Mouse (Mus musculus) embryonic facial prominence, embryonic 11.5 days (tissue): ENCODE measurements around the gene Mylk. TPM values are rescaled to one million over a fixed set of nuclear protein-coding genes. Genes with fewer than 3 reads are reported as not detected.

Experiments
- ATAC-seq: fragments of 200-750 bp; cut with Nextera tagmentation; replicated peaks from 2 replicates; pipeline ENCODE4 v1.8.0; 2017; ENCODE audit warnings: low read depth; ENCODE audit not compliant: insufficient number of reproducible peaks, low FRiP score, low TSS enrichment
- DNase-seq: peaks from one replicate; pipeline ENCODE4 v3.0.0-alpha.2; 2015; ENCODE audit warnings: low spot score
- H3K27ac ChIP-seq: fragments of 300-500 bp; sonication (generic); replicated peaks from 2 replicates; pipeline ENCODE4 v1.5.1; 2014; ENCODE audit warnings: mild to moderate bottlenecking, low read depth, low read length, control low read depth
- H3K27me3 ChIP-seq: fragments of 300-500 bp; sonication (generic); 2 replicates; pipeline ENCODE4 v1.6.1; 2014; ENCODE audit warnings: mild to moderate bottlenecking, low read length, moderate library complexity, mixed read lengths; ENCODE audit not compliant: control insufficient read depth, insufficient read depth
- H3K36me3 ChIP-seq: fragments of 300-500 bp; sonication (generic); replicated peaks from 2 replicates; pipeline ENCODE4 v1.6.1; 2014; ENCODE audit warnings: low read depth, mild to moderate bottlenecking, low read length, moderate library complexity, mixed read lengths; ENCODE audit not compliant: control insufficient read depth, insufficient read depth
- H3K4me1 ChIP-seq: fragments of 300-500 bp; sonication (generic); 2 replicates; pipeline ENCODE4 v1.6.1; 2014; ENCODE audit warnings: low read length, mixed read lengths; ENCODE audit not compliant: control insufficient read depth, insufficient read depth
- H3K4me2 ChIP-seq: fragments of 300-500 bp; sonication (generic); 2 replicates; pipeline ENCODE4 v1.6.1; 2014; ENCODE audit warnings: low read depth, mild to moderate bottlenecking, control low read depth, low read length, moderate library complexity
- H3K4me3 ChIP-seq: fragments of 300-500 bp; sonication (generic); 2 replicates; pipeline ENCODE4 v1.5.1; 2014; ENCODE audit warnings: low read depth, low read length, control low read depth
- H3K9ac ChIP-seq: fragments of 300-500 bp; sonication (generic); replicated peaks from 2 replicates; pipeline ENCODE4 v1.6.1; 2014; ENCODE audit warnings: mild to moderate bottlenecking, control low read depth, low read length
- H3K9me3 ChIP-seq: fragments of 300-500 bp; sonication (generic); replicated peaks from 2 replicates; pipeline ENCODE4 v1.6.1; 2016; ENCODE audit warnings: mild to moderate bottlenecking, low read length, inconsistent platforms, mixed read lengths; ENCODE audit not compliant: control insufficient read depth
- WGBS: fragments of 180-500 bp; shearing (Covaris S2); extraction: QIAGEN DNeasy Blood & Tissue Kit; methylation state at CpG from one replicate; pipeline ENCODE4 v1.1.7; 2014; 5-methylcytosine and 5-hydroxymethylcytosine counted together
- polyA plus RNA-seq: library from polyadenylated mRNA; unstranded; fragments of >200 nt; fragmentation: Nextera tagmentation; extraction: Ambion mirVana; gene quantifications from 2 replicates; pipeline ENCODE4 v1.2.1, GENCODE M21; 2014

Gene Mylk
- polyA plus RNA-seq, 1 experiment from 2014 or later = 5.8 TPM

- Histone ChIP-seq H3K9me3 (no peaks in the 10 kb centered on the region), H3K27ac (no peak overlapping the region), H3K27me3 (no peaks in the 10 kb centered on the region), H3K4me3 (no peak overlapping the region), H3K36me3 (no peaks in the 10 kb centered on the region), H3K4me2 (no peak overlapping the region), H3K9ac (no peak overlapping the region), H3K4me1 (peaks cover 5% of the 10 kb centered on the region; the same call in 1 of the 2 replicates)
- peak; percentile 67 for DNase-seq
- ATAC-seq = no peak
- WGBS = 61% methylated on average over 12 of the region's 12 CpGs
These were observed 227.5 kb downstream of the Mylk start for GRCm38 (mm10) chr16:34972471-34972870.

- H3K4me1 ChIP-seq = peaks cover 5% of the 10 kb centered on the region; the same call in 1 of the 2 replicates
- H3K36me3 ChIP-seq = no peaks in the 10 kb centered on the region
- H3K9ac ChIP-seq = no peak overlapping the region
- no peak overlapping the region for H3K4me2 ChIP-seq
- no peak overlapping the region for H3K4me3 ChIP-seq
- DNase-seq (peak; percentile 36), ATAC-seq (no peak)
- no peaks in the 10 kb centered on the region for H3K27me3 ChIP-seq
- H3K9me3 ChIP-seq = no peaks in the 10 kb centered on the region
- 57% methylated on average over 2 of the region's 2 CpGs for WGBS
- H3K27ac ChIP-seq = no peak overlapping the region
These were observed 230.5 kb downstream of the Mylk start for GRCm38 (mm10) chr16:34975544-34975943.

GRCm38 (mm10) chr16:34976630-34977029 lies 231.6 kb downstream of the Mylk start:
- Histone ChIP-seq H3K9ac (no peak overlapping the region), H3K4me2 (no peak overlapping the region), H3K36me3 (no peaks in the 10 kb centered on the region), H3K4me1 (peaks cover 5% of the 10 kb centered on the region; the same call in 1 of the 2 replicates), H3K27me3 (no peaks in the 10 kb centered on the region), H3K9me3 (no peaks in the 10 kb centered on the region), H3K4me3 (no peak overlapping the region), H3K27ac (no peak overlapping the region)
- no peak for DNase-seq
- 79% methylated on average over 13 of the region's 13 CpGs for WGBS
- ATAC-seq = no peak

GRCm38 (mm10) chr16:34978018-34978417 lies 233.0 kb downstream of the Mylk start:
- Histone ChIP-seq H3K36me3 (no peaks in the 10 kb centered on the region), H3K4me1 (no peaks in the 10 kb centered on the region), H3K27ac (no peak overlapping the region), H3K9ac (no peak overlapping the region), H3K4me3 (no peak overlapping the region), H3K4me2 (no peak overlapping the region), H3K27me3 (no peaks in the 10 kb centered on the region), H3K9me3 (no peaks in the 10 kb centered on the region)
- no peak for DNase-seq
- 91% methylated on average over 7 of the region's 7 CpGs for WGBS
- no peak for ATAC-seq

- Histone ChIP-seq H3K36me3 (no peaks in the 10 kb centered on the region), H3K4me2 (no peak overlapping the region), H3K27me3 (no peaks in the 10 kb centered on the region), H3K9me3 (no peaks in the 10 kb centered on the region), H3K27ac (no peak overlapping the region), H3K9ac (no peak overlapping the region), H3K4me1 (no peaks in the 10 kb centered on the region), H3K4me3 (no peak overlapping the region)
- WGBS = 94% methylated on average over 7 of the region's 7 CpGs
- no peak for DNase-seq
- ATAC-seq = no peak
These were observed 236.0 kb downstream of the Mylk start for GRCm38 (mm10) chr16:34981009-34981408.

- peak; percentile 24 for DNase-seq
- 55% methylated on average over 11 of the region's 11 CpGs for WGBS
These were observed 239.4 kb downstream of the Mylk start for GRCm38 (mm10) chr16:34984203-34985030.

GRCm38 (mm10) chr16:34985031-34985346 lies 240.0 kb downstream of the Mylk start:
- Histone ChIP-seq H3K4me3 (no peak overlapping the region), H3K36me3 (no peaks in the 10 kb centered on the region), H3K27me3 (no peaks in the 10 kb centered on the region), H3K27ac (no peak overlapping the region), H3K9ac (no peak overlapping the region), H3K9me3 (no peaks in the 10 kb centered on the region), H3K4me1 (no peaks in the 10 kb centered on the region), H3K4me2 (no peak overlapping the region)
- 73% methylated on average over 2 of the region's 2 CpGs for WGBS
- no peak for ATAC-seq
- no peak for DNase-seq

More at GRCm38 (mm10) chr16:34984203-34985030, 239.4 kb downstream of the Mylk start:
- no peak for ATAC-seq
- Histone ChIP-seq H3K27me3 (no peaks in the 10 kb centered on the region), H3K9me3 (no peaks in the 10 kb centered on the region), H3K4me1 (no peaks in the 10 kb centered on the region), H3K4me2 (no peak overlapping the region), H3K27ac (no peak overlapping the region), H3K4me3 (no peak overlapping the region), H3K9ac (no peak overlapping the region), H3K36me3 (no peaks in the 10 kb centered on the region)

GRCm38 (mm10) chr16:34986211-34986825 lies 241.3 kb downstream of the Mylk start:
- Histone ChIP-seq H3K4me2 (no peak overlapping the region), H3K9me3 (no peaks in the 10 kb centered on the region), H3K27me3 (no peaks in the 10 kb centered on the region), H3K4me1 (no peaks in the 10 kb centered on the region), H3K9ac (no peak overlapping the region), H3K36me3 (no peaks in the 10 kb centered on the region), H3K4me3 (no peak overlapping the region), H3K27ac (no peak overlapping the region)
- DNase-seq = no peak
- 87% methylated on average over 13 of the region's 13 CpGs for WGBS
- ATAC-seq = no peak
